Mouse (Mus musculus): ENCODE data around the gene Rbms1. TPM values are rescaled to one million over a fixed set of nuclear protein-coding genes. Genes with fewer than 3 reads are reported as not detected.
"Not testable (repeated sequence)": the region's sequence is repeated elsewhere in the genome, so short reads cannot be mapped to it uniquely, and the experiment has no call there.

Gene Rbms1
- total RNA-seq, 1 experiment from 2014 or later = 18.5 TPM

DNA sequence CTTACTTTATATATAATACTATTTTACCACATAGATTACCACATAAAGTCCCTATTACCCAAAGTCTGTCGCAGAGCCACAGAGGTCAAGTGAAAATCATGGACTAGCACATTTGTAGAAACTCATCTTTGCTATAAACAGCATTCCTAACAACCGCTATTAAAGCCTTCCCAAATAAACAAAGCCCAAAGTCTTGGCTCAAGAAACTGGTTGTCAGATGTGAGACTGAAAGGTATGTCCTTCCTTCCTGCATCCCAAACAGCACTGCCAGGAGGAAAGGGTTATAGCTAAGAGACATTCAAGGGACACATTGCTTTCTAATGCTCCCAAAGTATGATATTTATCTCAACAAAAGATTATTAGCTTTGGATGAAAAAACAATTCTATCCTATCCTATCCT is 106.9 kb downstream of the Rbms1 start:
- ATAC-seq (replicated peaks; ENCODE audit: low read depth, poor library complexity, severe bottlenecking) = no peak

GRCm38 (mm10) chr2:60855006-60855405 is 108.0 kb downstream of the Rbms1 start:
- peak; percentile 96 for ATAC-seq (replicated peaks; ENCODE audit: low read depth, poor library complexity, severe bottlenecking)

DNA sequence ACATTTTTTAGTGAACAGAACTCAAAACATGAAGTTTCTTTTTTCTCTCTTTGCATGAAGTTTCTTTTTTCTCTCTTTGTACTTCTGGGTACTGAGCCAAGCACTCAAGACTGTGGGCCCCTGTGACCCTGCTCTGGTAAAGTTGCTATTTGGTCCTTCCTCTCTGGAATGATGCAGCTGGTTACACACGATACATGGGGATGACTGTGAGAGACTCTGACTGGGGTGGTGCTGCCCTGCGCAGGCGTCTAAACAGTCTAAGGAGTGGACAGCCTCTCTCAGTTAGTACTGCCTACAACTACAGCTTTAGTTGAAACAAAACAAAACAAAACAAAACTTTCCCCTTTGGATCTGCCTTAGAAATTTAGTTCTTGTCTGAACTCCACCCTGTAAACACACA is 111.1 kb downstream of the Rbms1 start:
- no peak for ATAC-seq (replicated peaks; ENCODE audit: low read depth, poor library complexity, severe bottlenecking)

- no peak for ATAC-seq (replicated peaks; ENCODE audit: low read depth, poor library complexity, severe bottlenecking)
These were observed 111.8 kb downstream of the Rbms1 start for GRCm38 (mm10) chr2:60851057-60851718.

DNA sequence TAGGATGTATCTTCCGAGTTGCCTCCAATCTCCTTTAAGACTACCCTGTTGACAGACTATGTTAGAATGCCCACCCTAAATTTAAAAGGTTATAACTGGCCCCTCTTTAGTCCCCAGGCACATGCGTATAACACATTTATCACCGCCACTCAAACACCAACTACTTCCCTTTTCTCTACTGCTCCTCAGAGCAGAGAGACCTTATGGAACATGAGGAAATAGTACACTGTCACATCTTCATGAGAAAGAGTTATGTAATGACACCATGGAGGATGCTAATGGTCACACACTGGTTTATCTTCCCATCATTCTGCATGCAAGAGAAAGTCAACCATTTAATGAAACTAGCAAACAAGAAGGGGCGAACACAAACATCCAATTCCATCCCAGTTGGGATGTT is 114.5 kb downstream of the Rbms1 start:
- peak; percentile 84 for ATAC-seq (replicated peaks; ENCODE audit: low read depth, poor library complexity, severe bottlenecking)

DNA sequence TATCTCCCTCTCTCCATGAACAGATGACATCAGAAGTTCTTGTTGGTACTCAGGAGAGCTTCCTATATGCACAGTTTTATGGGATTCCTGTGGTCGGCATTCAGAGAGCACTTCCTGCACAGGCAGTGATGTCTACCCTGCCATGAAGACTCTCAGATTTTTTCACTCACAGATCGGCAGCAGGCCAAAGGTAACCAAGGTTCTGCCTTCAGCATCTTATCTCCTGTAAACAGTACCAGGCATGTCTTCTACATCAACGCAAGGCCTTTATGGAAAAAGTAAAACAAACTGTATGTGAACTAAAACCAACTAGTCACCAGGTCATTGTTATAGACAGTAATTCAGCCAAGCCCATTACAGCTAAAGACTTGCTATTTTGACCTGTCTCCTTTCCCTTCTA is 115.0 kb downstream of the Rbms1 start:
- ATAC-seq (replicated peaks; ENCODE audit: low read depth, poor library complexity, severe bottlenecking) = no peak

- no peak; the same call in 1 of the 2 replicates for ATAC-seq (replicated peaks; ENCODE audit: low read depth, poor library complexity, severe bottlenecking)
These were observed 117.6 kb downstream of the Rbms1 start for GRCm38 (mm10) chr2:60845316-60845894.

DNA sequence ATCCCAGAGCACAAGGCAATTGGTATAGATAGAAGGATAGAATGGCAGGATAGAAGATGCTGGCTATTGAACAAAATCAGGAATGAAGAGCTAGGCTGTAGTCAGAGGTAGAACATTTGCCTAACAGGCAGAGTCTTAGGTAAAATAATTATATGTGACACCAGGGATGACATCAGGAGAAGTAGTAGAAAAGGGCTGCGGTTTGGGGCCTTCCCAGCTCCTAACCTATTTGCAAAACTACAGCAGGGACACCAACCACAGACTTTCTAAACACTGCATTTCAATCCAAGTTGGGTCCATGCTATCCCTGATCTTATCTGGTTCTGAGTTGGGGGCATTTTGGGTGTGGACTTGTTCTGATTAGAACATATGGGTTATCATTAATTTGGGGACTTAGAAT is 118.7 kb downstream of the Rbms1 start:
- no peak for ATAC-seq (replicated peaks; ENCODE audit: low read depth, poor library complexity, severe bottlenecking)

DNA sequence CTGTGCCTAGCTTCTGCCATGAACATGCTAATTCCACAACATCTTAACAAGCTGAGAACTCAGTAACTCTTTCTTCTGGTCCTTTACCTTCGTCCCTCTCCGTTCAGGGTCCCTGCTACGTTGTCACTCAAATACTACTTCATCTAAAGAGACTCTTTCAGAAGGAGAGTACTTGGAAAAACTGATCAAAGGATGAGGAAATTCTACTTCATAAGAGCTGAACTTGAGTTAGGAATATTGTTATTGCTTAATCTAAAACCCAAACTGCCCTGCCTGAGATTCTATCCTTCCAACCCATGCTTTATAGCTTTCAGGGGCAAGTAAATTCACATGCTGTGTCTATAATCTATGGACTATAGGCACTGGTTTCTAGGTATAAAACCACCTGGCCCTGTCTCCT is 119.4 kb downstream of the Rbms1 start:
- ATAC-seq (replicated peaks; ENCODE audit: low read depth, poor library complexity, severe bottlenecking) = no peak

DNA sequence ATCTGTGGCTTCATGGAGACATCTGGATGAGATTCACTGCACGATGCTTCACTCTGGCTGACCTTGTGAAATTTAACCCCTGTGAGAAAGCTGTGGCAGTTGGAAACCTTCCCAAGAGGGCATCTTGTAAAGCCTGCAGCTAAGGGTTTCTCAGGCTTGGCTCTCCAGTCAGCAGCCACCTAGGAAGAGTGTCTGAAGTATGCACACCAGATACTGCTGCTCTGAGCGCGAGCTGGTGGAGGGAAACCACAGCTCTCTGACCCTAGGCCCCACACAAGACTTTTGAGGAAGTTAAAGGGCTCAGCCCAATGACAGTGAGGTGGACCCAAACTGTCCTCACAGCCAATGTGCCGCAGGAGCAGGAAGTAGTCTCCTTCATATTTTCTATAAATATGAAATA is 120.0 kb downstream of the Rbms1 start:
- peak; percentile 98 for ATAC-seq (replicated peaks; ENCODE audit: low read depth, poor library complexity, severe bottlenecking)

DNA sequence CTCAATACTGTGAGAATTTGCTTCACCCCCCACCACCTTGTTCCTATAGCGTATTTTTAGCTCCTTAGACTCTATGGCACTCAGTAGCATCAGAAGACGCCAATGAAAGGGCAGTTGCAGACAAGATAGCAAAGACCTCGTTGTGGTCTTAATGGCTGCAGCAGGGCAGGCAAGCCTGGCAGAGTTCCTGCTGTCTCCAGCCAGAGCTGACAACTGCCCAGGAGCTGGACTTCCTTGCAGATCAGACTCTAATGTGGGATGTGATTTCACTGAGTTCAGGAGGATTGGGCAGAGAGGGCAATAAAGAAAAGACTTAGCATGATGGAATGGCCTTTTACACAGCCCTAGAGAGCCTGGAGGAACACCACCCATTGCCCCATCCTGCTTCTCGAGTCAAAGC is 122.1 kb downstream of the Rbms1 start:
- ATAC-seq (replicated peaks; ENCODE audit: low read depth, poor library complexity, severe bottlenecking) = no peak

- ATAC-seq (replicated peaks; ENCODE audit: low read depth, poor library complexity, severe bottlenecking) = no peak
These were observed 123.5 kb downstream of the Rbms1 start for GRCm38 (mm10) chr2:60839498-60839897.

- no peak for ATAC-seq (replicated peaks; ENCODE audit: low read depth, poor library complexity, severe bottlenecking)
These were observed 124.1 kb downstream of the Rbms1 start for GRCm38 (mm10) chr2:60838856-60839255.

DNA sequence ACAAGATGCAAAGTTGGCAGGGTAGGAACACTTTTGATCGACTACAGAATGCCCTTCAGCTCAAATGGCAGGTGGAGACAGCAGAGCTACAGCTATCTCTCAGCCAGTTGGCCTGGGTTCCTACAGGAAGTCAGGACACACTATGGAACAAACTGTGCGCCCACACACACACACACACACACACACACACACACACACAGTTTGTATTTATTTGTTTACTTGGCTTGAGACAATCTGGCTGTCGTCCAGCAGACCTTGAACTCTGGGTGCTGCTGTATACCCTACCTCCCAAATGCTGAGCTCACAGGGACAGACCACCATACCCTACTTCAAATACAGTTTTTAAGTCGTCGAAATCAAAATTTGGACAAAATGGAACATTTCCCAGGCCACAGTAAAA is 125.4 kb downstream of the Rbms1 start:
- no peak for ATAC-seq (replicated peaks; ENCODE audit: low read depth, poor library complexity, severe bottlenecking)

DNA sequence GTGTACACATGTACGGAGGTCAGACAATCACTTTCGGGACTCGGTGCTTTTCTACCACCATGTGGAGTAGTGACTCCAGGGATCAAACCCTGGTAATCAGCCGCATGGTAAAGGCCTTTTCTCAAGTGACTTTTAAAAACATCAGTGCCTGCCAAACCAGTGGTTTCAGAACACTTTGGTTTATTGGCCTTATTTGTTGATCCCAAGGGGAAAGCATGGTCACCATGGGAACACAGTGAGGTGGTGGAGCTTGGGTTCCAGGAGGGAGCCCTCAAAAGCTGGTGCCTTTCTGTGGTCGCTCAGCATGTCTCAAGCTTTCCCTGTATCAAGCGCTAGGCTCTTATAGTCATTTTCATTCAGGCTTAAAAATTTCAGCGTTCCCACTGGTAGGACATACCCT is 126.8 kb downstream of the Rbms1 start:
- ATAC-seq (replicated peaks; ENCODE audit: low read depth, poor library complexity, severe bottlenecking) = no peak

DNA sequence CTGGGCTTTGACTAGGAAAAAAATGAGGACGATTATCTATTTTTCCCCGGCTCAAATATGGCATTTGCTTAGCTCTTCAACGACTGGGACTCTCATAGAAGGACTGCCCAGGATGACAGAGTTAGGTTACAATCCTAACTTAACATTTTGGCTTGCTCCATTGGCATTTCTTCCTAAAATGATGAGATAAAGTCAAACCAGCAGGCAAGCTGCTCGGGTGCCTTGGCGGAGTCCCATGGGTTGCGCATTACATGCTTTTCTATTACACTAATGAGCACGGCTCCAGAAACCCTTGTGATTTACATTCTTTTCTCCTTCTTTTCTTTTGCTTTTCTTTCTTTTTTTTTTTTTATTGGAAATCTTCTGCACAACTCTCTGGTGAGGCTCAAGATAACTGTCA is 128.7 kb downstream of the Rbms1 start:
- ATAC-seq (replicated peaks; ENCODE audit: low read depth, poor library complexity, severe bottlenecking) = no peak

DNA sequence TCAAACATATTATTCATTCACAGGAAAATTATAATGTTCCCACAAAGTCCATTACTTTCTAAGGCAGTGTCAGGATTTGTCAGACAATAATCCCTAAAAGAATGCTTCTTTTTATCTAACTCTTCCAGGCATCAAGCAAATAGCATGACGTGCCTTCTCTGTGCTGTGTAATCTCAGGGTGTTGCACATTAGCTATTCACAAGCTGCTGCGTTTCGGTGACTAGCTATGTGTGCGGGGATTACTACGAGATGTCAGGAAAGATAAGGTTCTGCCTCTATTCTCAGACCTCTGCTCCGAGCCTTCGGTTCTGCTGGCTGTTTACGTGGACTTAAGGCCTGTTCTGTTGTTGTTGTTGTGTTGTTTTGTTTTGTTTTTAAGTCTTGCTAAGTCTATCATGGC is 130.7 kb downstream of the Rbms1 start:
- no peak for ATAC-seq (replicated peaks; ENCODE audit: low read depth, poor library complexity, severe bottlenecking)

DNA sequence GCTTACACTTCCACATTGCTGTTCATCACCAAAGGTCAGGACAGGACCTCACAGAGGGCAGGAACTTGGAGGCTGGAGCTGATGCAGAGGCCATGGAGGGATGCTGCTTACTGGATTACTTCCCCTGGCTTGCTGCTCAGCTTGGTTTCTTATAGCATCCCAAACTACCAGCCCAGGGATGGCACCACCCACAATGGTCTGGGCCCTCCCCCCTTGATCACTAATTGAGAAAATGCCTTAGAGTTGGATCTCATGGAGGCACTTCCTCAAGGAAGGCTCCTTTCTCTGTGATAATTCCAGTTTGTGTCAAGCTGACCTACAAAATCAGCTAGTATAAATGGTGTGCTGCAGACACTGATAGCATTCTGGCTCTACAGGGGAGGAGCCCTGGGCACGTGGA is 132.5 kb downstream of the Rbms1 start:
- not testable (repeated sequence) for ATAC-seq (replicated peaks; ENCODE audit: low read depth, poor library complexity, severe bottlenecking)

- ATAC-seq (replicated peaks; ENCODE audit: low read depth, poor library complexity, severe bottlenecking) = no peak
These were observed 134.0 kb downstream of the Rbms1 start for GRCm38 (mm10) chr2:60828908-60829462.

DNA sequence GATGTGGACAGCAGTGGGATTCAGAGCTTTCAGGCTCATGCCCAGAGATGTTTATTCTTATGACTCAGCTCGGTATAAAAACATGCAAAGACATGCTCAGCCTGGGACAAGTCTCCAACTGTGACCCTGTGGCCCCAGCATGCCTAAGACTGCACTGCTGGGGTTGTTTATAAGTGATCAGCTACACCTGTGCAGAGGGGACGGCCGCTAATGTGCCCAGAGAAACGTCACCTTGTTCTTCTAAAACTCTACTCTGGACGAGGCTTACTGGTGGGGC is 135.9 kb downstream of the Rbms1 start:
- no peak for ATAC-seq (replicated peaks; ENCODE audit: low read depth, poor library complexity, severe bottlenecking)

DNA sequence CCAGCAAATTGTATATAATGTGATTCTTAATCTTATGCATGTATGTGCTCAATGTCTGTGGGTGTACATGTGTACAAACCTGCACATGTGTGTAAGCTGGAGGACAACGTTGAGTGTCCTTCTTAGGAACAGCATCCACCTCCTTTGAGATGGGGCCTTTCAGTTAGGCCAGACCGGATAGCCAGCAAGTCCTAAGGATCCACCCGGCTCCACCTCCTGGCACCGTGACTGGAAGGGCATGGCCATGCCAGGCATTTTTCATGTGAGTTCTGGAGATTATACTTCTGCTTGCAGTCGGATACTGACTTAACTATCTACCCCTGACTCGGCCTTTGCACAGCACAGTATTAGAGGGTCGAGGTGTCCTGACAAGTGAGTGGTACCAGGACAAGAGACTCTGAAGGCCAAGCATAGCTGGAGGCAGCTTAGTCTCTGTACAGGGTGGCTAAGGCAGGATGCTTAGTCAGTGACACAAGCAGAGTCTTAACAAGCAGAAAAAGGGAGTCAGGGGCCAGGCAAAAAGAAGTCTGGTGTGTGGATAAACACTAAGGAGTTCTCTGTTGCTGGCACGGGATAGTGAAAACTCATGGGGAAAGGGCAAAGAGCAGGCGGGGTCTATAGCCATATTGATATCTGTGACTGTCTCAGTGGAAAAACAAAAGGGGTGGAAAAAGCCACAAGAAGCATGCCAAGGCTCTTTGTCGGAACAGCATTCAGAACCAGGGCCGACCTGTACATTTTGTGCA is 136.4 kb downstream of the Rbms1 start:
- ATAC-seq (replicated peaks; ENCODE audit: low read depth, poor library complexity, severe bottlenecking) = no peak

Data from common myeloid progenitor, adult 5-6 weeks (primary cell).